Mouse (Mus musculus): ENCODE data around the gene Xkr8. TPM values are rescaled to one million over a fixed set of nuclear protein-coding genes. Genes with fewer than 3 reads are reported as not detected.
A peak's percentile ranks its signal among the peaks of the same experiment; 100 is the strongest.

Xkr8 gene
- 4.7 TPM for polyA plus RNA-seq (2012; fragmentation: generic; extraction: Trizol)

GRCm38 (mm10) chr4:132732148-132732684 lies at the start of gene Xkr8:
Gene Xkr8, minus strand, starts transcription at chr4:132732546.
- Histone ChIP-seq H3K4me3 (peak within 1 kb of the TSS; percentile 42), H3K4me2 (ENCODE audit: low read depth) (peak within 1 kb of the TSS; percentile 97), H3K79me2 (ENCODE audit: control insufficient read depth, insufficient read depth) (no peaks in the 10 kb centered on the region), H3K27me3 (ENCODE audit: control insufficient read depth, insufficient read depth, insufficient read length) (no peaks in the 10 kb centered on the region), H3ac (ENCODE audit: control insufficient read depth, insufficient read length) (peak within 1 kb of the TSS; percentile 2), H3K36me3 (ENCODE audit: control insufficient read depth, insufficient read depth) (no peaks in the 10 kb centered on the region)
- TF ChIP-seq POLR2AphosphoS2 (IDR thresholded peaks at IDR 0.05; ENCODE audit: insufficient read length, low read depth) (peak; percentile 86), MYOD1 (IDR thresholded peaks at IDR 0.05; ENCODE audit: control insufficient read depth in 1 of 3, insufficient read length in 2 of 3, low read depth in 2 of 3) (peak in 2 of 3 experiments; percentile 3 to 20), POLR2A (IDR thresholded peaks at IDR 0.05; ENCODE audit: insufficient read length, low read depth) (peak; percentile 88), MYOG (IDR thresholded peaks at IDR 0.05; ENCODE audit: control insufficient read depth in 1 of 3, insufficient read depth in 1 of 3, insufficient read length in 2 of 3, low read depth in 2 of 3) (peak in 1 of 3 experiments; percentile 24), TCF12 (IDR thresholded peaks at IDR 0.05; ENCODE audit: insufficient read depth, poor library complexity, severe bottlenecking) (no peak)

DNA sequence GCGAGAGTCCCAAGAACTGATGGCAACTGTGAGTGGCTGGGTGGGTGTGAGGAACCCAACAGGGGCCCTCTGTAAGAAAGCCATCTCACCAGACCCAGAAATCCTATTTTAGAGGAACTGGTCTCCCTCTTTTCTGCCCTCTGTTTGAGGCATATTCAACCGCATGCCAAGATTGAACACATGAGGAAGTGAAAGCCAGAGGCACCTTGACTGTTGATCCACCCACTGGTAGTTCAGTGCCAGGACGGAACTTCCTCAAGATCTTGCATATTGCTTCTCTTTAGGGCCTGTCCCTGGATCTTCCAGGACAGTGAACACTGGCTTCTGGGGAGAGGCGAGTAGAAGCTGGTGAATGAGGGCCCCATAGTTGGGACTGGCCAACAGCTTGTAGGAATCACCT lies 47.9 kb upstream of the Xkr8 start:
- Histone ChIP-seq H3K4me2 (ENCODE audit: low read depth) (no peak overlapping the region), H3K4me3 (no peak overlapping the region), H3K27me3 (ENCODE audit: control insufficient read depth, insufficient read depth, insufficient read length) (no peaks in the 10 kb centered on the region), H3ac (ENCODE audit: control insufficient read depth, insufficient read length) (no peak overlapping the region), H3K36me3 (ENCODE audit: control insufficient read depth, insufficient read depth) (peaks cover 18% of the 10 kb centered on the region), H3K79me2 (ENCODE audit: control insufficient read depth, insufficient read depth) (no peaks in the 10 kb centered on the region)
- TF ChIP-seq E2F4 (IDR thresholded peaks at IDR 0.05; ENCODE audit: insufficient read depth) = no peak
- no peak for TF ChIP-seq REST (IDR thresholded peaks at IDR 0.05; ENCODE audit: insufficient read depth, insufficient read length)
- TF ChIP-seq CEBPB (IDR thresholded peaks at IDR 0.05; ENCODE audit: insufficient read depth, poor library complexity, severe bottlenecking) = no peak
- no peak for TF ChIP-seq MYOG (IDR thresholded peaks at IDR 0.05; ENCODE audit: control insufficient read depth in 1 of 3, insufficient read depth in 1 of 3, insufficient read length in 2 of 3, low read depth in 2 of 3)
- TF ChIP-seq MYOD1 (IDR thresholded peaks at IDR 0.05; ENCODE audit: control insufficient read depth in 1 of 3, insufficient read length in 2 of 3, low read depth in 2 of 3) = no peak
- no peak for TF ChIP-seq POLR2A (IDR thresholded peaks at IDR 0.05; ENCODE audit: insufficient read length, low read depth)
- no peak for TF ChIP-seq POLR2AphosphoS2 (IDR thresholded peaks at IDR 0.05; ENCODE audit: insufficient read length, low read depth)
- TF ChIP-seq SRF (IDR thresholded peaks at IDR 0.05; ENCODE audit: control insufficient read depth, insufficient read length, low read depth) = no peak
- TF ChIP-seq TCF3 (IDR thresholded peaks at IDR 0.05; ENCODE audit: insufficient read length, low read depth) = no peak
- no peak for TF ChIP-seq TCF12 (IDR thresholded peaks at IDR 0.05; ENCODE audit: insufficient read depth, poor library complexity, severe bottlenecking)
- TF ChIP-seq MAX (IDR thresholded peaks at IDR 0.05; ENCODE audit: low read depth) = no peak
- TF ChIP-seq USF1 (IDR thresholded peaks at IDR 0.05; ENCODE audit: low read depth) = no peak

GRCm38 (mm10) chr4:132778562-132779201 lies 46.3 kb upstream of the Xkr8 start:
- no peak for TF ChIP-seq POLR2A (IDR thresholded peaks at IDR 0.05; ENCODE audit: insufficient read length, low read depth)
- TF ChIP-seq REST (IDR thresholded peaks at IDR 0.05; ENCODE audit: insufficient read depth, insufficient read length) = no peak
- TF ChIP-seq MAX (IDR thresholded peaks at IDR 0.05; ENCODE audit: low read depth) = no peak
- no peak for TF ChIP-seq POLR2AphosphoS2 (IDR thresholded peaks at IDR 0.05; ENCODE audit: insufficient read length, low read depth)
- TF ChIP-seq SRF (IDR thresholded peaks at IDR 0.05; ENCODE audit: control insufficient read depth, insufficient read length, low read depth) = no peak
- no peak for TF ChIP-seq MYOD1 (IDR thresholded peaks at IDR 0.05; ENCODE audit: control insufficient read depth in 1 of 3, insufficient read length in 2 of 3, low read depth in 2 of 3)
- TF ChIP-seq E2F4 (IDR thresholded peaks at IDR 0.05; ENCODE audit: insufficient read depth) = no peak
- TF ChIP-seq TCF3 (IDR thresholded peaks at IDR 0.05; ENCODE audit: insufficient read length, low read depth) = no peak
- no peak for TF ChIP-seq USF1 (IDR thresholded peaks at IDR 0.05; ENCODE audit: low read depth)
- TF ChIP-seq TCF12 (IDR thresholded peaks at IDR 0.05; ENCODE audit: insufficient read depth, poor library complexity, severe bottlenecking) = no peak
- TF ChIP-seq CEBPB (IDR thresholded peaks at IDR 0.05; ENCODE audit: insufficient read depth, poor library complexity, severe bottlenecking) = no peak
- no peak for TF ChIP-seq MYOG (IDR thresholded peaks at IDR 0.05; ENCODE audit: control insufficient read depth in 1 of 3, insufficient read depth in 1 of 3, insufficient read length in 2 of 3, low read depth in 2 of 3)
- H3ac ChIP-seq (ENCODE audit: control insufficient read depth, insufficient read length) = no peak overlapping the region
- H3K36me3 ChIP-seq (ENCODE audit: control insufficient read depth, insufficient read depth) = peaks cover 23% of the 10 kb centered on the region
- no peak overlapping the region for H3K4me3 ChIP-seq
- H3K4me2 ChIP-seq (ENCODE audit: low read depth) = no peak overlapping the region
- no peaks in the 10 kb centered on the region for H3K79me2 ChIP-seq (ENCODE audit: control insufficient read depth, insufficient read depth)
- H3K27me3 ChIP-seq (ENCODE audit: control insufficient read depth, insufficient read depth, insufficient read length) = no peaks in the 10 kb centered on the region

DNA sequence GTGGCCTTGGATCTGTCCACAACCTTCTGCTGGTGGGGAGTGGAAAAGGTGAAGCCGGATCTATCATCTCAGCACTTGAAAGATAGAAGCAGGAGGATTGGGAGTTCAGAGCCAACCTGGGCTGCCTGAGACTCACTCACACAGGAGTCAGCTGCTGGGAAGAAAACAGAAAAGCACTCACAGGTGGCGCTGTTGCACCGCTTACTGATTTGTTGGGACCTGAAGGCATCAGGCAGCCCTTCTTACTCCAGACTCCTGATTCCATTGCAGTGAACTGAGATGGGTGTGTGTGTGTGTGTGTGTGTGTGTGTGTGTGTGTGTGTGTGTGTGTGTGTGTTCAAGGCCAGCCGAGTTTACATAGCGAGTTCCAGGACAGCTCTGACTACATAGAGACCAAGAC lies 44.4 kb upstream of the Xkr8 start:
- Histone ChIP-seq H3ac (ENCODE audit: control insufficient read depth, insufficient read length) (no peak overlapping the region), H3K36me3 (ENCODE audit: control insufficient read depth, insufficient read depth) (peaks cover 34% of the 10 kb centered on the region), H3K4me2 (ENCODE audit: low read depth) (no peak overlapping the region), H3K4me3 (no peak overlapping the region), H3K79me2 (ENCODE audit: control insufficient read depth, insufficient read depth) (no peaks in the 10 kb centered on the region), H3K27me3 (ENCODE audit: control insufficient read depth, insufficient read depth, insufficient read length) (no peaks in the 10 kb centered on the region)
- TF ChIP-seq MAX (IDR thresholded peaks at IDR 0.05; ENCODE audit: low read depth) (no peak), E2F4 (IDR thresholded peaks at IDR 0.05; ENCODE audit: insufficient read depth) (no peak), POLR2AphosphoS2 (IDR thresholded peaks at IDR 0.05; ENCODE audit: insufficient read length, low read depth) (no peak), TCF3 (IDR thresholded peaks at IDR 0.05; ENCODE audit: insufficient read length, low read depth) (no peak), SRF (IDR thresholded peaks at IDR 0.05; ENCODE audit: control insufficient read depth, insufficient read length, low read depth) (no peak), MYOD1 (IDR thresholded peaks at IDR 0.05; ENCODE audit: control insufficient read depth in 1 of 3, insufficient read length in 2 of 3, low read depth in 2 of 3) (no peak), TCF12 (IDR thresholded peaks at IDR 0.05; ENCODE audit: insufficient read depth, poor library complexity, severe bottlenecking) (no peak), CEBPB (IDR thresholded peaks at IDR 0.05; ENCODE audit: insufficient read depth, poor library complexity, severe bottlenecking) (no peak), MYOG (IDR thresholded peaks at IDR 0.05; ENCODE audit: control insufficient read depth in 1 of 3, insufficient read depth in 1 of 3, insufficient read length in 2 of 3, low read depth in 2 of 3) (no peak), USF1 (IDR thresholded peaks at IDR 0.05; ENCODE audit: low read depth) (no peak), REST (IDR thresholded peaks at IDR 0.05; ENCODE audit: insufficient read depth, insufficient read length) (no peak), POLR2A (IDR thresholded peaks at IDR 0.05; ENCODE audit: insufficient read length, low read depth) (no peak)
